Mouse (Mus musculus): ENCODE measurements around the gene 4930470P17Rik. TPM values are rescaled to one million over a fixed set of nuclear protein-coding genes. Genes with fewer than 3 reads are reported as not detected.

The 4930470P17Rik gene
- polyA plus RNA-seq (2012; fragmentation: generic; extraction: Trizol): not detected

DNA sequence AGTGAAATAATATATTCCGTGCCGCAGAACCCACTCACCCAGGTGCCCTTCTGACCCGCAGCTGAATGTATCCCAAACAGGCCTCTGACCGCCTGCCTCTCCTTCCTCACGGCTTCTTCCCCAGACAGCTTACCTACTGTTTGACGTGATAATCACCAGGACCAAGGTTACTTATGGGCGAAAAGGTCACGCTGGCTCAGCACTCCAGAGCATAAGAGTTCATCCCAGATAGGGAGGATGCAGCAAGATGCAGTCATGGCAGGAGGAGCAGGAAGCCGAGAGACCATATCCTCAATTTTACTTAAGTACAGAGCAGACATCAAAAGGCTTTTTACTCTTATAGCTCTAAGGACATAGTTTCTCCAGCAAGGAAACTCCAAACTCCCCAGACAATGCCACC is at the start of gene 4930470P17Rik:
TSS of gene 4930470P17Rik (minus strand) at position 101 of the 400 bp plus-strand sequence.

Other genes with a start within 250 kb of the 4930470P17Rik start
- gene Bcas1, start 174.2 kb downstream of the 4930470P17Rik start, polyA plus RNA-seq (2012; fragmentation: generic; extraction: Trizol): under 1 TPM in 1 of 2 experiments, not detected in 1; 0.08 TPM
- 10 to 100 TPM in 1 of 2 experiments, 1 to 10 TPM in 1; 4.3 to 13.5 TPM for gene Pfdn4, start 105.6 kb downstream of the 4930470P17Rik start, polyA plus RNA-seq (2012; fragmentation: generic; extraction: Trizol)
- gene Cyp24a1, start 104.9 kb downstream of the 4930470P17Rik start, polyA plus RNA-seq (2012; fragmentation: generic; extraction: Trizol): not detected
- gene Dok5, start 129.8 kb upstream of the 4930470P17Rik start, polyA plus RNA-seq (2012; fragmentation: generic; extraction: Trizol): not detected

Data from C3H10T1/2 (cell line).